Mouse (Mus musculus): ENCODE data around the gene Ss18l2. TPM values are rescaled to one million over a fixed set of nuclear protein-coding genes. Genes with fewer than 3 reads are reported as not detected.

The Ss18l2 gene
- polyA plus RNA-seq, 1 experiment from 2014 or later, result 189 TPM

DNA sequence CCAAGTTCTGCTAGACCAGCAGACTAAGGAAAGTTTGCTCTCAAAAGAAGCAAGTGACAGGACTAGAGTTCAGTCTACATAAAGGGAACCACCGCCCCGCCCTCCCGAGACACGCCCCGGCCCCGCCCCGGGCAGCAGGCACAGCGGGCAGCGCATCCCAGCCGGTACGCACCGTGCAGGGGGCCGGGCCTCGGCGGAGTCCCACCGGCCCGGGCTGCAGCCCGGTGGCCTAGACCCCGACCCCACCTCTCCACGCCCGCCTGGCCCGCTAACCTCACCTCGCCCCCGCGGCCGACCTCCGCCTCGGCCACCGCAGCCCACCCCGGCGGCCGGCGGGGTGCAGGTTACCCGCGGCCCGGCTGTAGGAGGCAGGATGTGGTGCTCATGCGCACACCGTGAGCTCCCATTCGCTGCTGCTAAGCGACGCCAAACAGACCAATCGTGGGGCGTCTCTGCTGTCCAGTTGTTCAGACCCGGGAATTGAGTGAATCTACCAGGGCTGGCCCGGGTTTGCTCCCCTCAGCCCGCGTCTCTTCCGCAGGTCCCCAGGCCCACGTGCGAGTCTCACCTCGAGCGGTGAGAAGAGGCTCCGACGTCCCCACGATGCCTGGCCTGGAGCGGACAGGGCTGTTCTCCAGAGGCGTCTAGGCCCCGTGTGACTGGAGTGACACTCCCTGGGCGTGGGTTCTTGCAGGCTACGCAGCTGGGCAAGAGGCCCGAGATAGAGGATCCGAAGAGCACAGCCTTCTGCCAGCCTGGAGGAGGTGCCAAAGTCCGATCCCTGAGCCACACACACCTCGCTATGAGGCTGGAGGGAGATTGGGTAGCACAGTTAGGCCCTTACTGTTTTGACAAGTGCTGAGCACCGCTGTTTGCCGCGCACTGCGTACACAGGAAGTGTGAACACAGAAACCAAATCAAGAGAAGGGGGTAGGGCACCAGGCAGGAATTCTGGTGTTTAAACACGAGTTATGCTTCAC lies 5.2 kb upstream of the Ss18l2 start, which contains the start of gene Sec22c:
Sec22c (minus strand) TSS at position 845 of the 980 bp plus-strand sequence.
- no peaks in the 10 kb centered on the region for H3K9me3 ChIP-seq
- H3K27ac ChIP-seq (replicated peaks), result peak within 1 kb of the TSS; percentile 83
- peaks cover 7% of the 10 kb centered on the region for H3K36me3 ChIP-seq
- peak within 1 kb of the TSS; percentile 90 for H3K9ac ChIP-seq
- H3K4me2 ChIP-seq, result peak within 1 kb of the TSS; percentile 97
- peaks cover 37% of the 10 kb centered on the region for H3K4me1 ChIP-seq (replicated peaks)
- H3K27me3 ChIP-seq, result no peaks in the 10 kb centered on the region; the same call in 1 of the 2 replicates
- WGBS, result 2% methylated on average over 69 of the region's 69 CpGs
- peak; percentile 96 for ATAC-seq (ENCODE audit: low read depth)
- peak within 1 kb of the TSS; percentile 79 for H3K4me3 ChIP-seq

DNA sequence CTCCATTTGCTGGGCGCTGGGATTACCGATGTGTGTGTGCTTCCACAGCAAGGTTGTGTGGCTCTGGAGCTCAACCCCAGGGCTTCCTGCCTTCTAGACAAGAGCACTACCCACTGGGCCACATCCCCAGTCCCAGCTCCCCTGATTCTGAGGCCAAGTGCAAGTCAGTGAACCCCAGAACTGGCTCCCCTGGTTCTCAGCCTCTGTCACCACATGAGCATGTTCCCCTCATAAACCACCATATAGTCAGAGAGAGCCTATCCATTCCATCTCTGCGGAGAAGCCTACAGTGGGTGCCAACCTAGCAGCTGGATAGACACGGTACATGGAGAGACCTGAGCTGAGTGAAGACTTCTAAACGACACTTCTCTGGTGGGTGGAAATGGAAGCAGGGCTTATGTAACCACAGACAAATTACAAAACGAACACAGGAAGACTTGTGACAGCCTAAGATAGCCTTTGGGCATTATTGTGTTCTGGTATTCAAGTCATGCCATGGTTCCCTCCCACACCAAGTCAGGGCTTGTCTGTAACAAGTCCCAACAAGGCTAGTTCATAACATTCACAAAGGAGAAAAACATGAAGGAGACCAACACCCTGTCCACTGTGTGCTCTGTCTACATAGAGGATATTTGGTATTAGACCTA lies 4.0 kb upstream of the Ss18l2 start:
- 81% methylated on average over 6 of the region's 6 CpGs for WGBS

DNA sequence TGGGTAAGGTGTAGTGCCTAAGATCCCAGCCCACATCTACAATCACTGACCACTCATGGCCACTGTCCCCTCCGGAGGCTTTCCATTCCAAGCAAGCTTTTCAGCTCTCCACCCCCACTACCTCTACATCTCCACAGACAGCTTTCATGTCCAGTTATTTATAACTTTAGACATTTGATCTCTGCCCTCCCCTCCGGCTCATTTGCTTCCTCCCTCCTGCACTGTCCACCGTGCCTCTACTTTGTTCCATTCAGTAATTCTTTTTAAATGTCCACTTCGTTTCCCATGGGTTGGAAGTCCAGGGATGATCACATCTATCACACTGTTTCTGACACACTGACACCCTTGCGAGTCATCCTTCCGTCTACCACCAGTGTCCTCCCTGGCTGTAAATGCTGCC lies 2.3 kb upstream of the Ss18l2 start:
- WGBS, result 60% methylated on average over 6 of the region's 6 CpGs
- peaks cover 8% of the 10 kb centered on the region for H3K36me3 ChIP-seq
- no peak overlapping the region for H3K4me2 ChIP-seq
- H3K27ac ChIP-seq (replicated peaks), result no peak overlapping the region
- no peaks in the 10 kb centered on the region; the same call in 1 of the 2 replicates for H3K27me3 ChIP-seq
- no peak overlapping the region for H3K4me3 ChIP-seq
- no peak overlapping the region for H3K9ac ChIP-seq
- H3K9me3 ChIP-seq, result no peaks in the 10 kb centered on the region
- ATAC-seq (ENCODE audit: low read depth), result no peak
- peaks cover 51% of the 10 kb centered on the region for H3K4me1 ChIP-seq (replicated peaks)

More for the DNA sequence above, 4.0 kb upstream of the Ss18l2 start:
- H3K27ac ChIP-seq (replicated peaks), result no peak overlapping the region
- no peak overlapping the region for H3K4me2 ChIP-seq
- ATAC-seq (ENCODE audit: low read depth), result no peak
- no peaks in the 10 kb centered on the region; the same call in 1 of the 2 replicates for H3K27me3 ChIP-seq
- H3K36me3 ChIP-seq, result no peaks in the 10 kb centered on the region
- H3K9ac ChIP-seq, result no peak overlapping the region
- H3K4me1 ChIP-seq (replicated peaks), result peaks cover 42% of the 10 kb centered on the region
- no peaks in the 10 kb centered on the region for H3K9me3 ChIP-seq
- H3K4me3 ChIP-seq, result 0 out of 2 replicates have a peak overlapping the region, but pooled peaks have one; percentile 79

DNA sequence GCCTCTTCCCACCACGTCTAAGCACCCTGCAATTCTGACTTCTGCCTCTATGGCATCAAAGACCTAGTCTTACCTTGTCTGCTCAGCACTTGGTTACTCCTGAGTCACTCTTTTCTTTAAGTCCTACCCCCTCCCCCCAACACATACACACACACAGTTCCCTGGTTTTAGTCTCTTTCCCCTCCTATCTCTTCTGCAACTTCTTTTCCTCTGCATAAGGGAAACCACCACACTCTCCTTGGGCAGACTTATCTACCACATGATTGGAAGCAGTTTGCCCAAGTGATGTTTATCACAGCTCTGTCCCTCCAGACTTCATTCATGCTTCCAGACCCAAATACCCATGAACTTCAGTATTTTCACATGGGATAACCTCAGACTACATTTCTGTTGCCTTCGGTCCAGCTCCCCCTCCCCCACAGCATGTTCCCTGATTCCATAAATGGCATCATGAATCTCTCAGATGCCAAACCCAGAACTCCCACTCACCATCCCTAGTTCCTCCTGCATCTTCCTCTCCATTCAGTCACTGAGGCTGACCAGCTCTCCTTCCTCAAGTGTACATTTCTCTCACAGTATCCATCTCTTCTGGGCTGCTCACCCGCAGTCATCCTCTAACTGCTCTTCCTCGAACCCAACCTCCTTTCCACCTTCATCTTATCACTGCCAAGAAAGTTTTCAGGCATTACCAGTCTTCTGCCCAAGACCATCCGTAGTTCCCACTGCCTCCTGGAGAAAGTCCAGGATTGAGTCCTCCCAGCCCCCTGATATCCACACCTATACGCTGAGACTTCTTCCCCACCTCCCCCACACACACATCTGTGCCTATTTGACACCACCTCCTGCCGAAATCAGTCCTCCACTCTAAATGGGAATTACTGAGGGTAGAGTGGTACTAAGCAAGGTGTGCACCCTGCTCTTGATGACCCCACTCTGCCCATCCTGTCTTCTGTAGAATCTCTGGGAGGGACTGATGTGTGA lies 1.3 kb upstream of the Ss18l2 start:
- peaks cover 41% of the 10 kb centered on the region for H3K4me1 ChIP-seq (replicated peaks)
- peaks cover 16% of the 10 kb centered on the region for H3K36me3 ChIP-seq
- no peak overlapping the region for H3K4me3 ChIP-seq
- H3K9me3 ChIP-seq, result no peaks in the 10 kb centered on the region
- no peaks in the 10 kb centered on the region; the same call in 1 of the 2 replicates for H3K27me3 ChIP-seq
- no peak overlapping the region for H3K9ac ChIP-seq
- ATAC-seq (ENCODE audit: low read depth), result no peak
- H3K4me2 ChIP-seq, result no peak overlapping the region
- H3K27ac ChIP-seq (replicated peaks), result no peak overlapping the region
- WGBS, result 74% methylated on average over 7 of the region's 7 CpGs

DNA sequence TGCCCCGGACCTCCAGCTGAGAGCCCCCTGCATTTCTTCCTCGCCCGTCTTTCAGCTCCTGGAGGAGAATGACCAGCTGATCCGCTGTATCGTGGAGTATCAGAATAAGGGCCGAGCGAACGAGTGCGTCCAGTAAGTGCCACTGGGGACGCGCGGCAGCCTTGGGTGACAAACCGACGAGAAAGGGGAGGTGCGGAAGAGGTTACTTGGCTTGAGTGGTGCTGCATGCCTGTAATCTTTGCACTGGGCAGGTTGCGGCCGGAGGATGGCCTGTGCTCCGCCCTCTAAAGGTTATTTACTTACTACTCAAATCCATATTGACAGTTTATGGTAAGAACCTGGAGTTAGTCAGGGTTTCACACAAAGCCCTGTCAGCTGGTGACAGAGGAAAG lies 451 bp downstream of the Ss18l2 start:
- Histone ChIP-seq H3K9me3 (no peaks in the 10 kb centered on the region), H3K27me3 (no peaks in the 10 kb centered on the region; the same call in 1 of the 2 replicates), H3K4me1 (replicated peaks) (peaks cover 28% of the 10 kb centered on the region), H3K9ac (peak overlapping the region; percentile 91), H3K4me2 (peak overlapping the region; percentile 89), H3K27ac (replicated peaks) (peak overlapping the region; percentile 92), H3K4me3 (peak overlapping the region; percentile 79), H3K36me3 (peaks cover 16% of the 10 kb centered on the region)
- under 1% methylated on average over 18 of the region's 18 CpGs for WGBS
- ATAC-seq (ENCODE audit: low read depth), result 0 out of 2 replicates have a peak, but pooled peaks have one; percentile 9

DNA sequence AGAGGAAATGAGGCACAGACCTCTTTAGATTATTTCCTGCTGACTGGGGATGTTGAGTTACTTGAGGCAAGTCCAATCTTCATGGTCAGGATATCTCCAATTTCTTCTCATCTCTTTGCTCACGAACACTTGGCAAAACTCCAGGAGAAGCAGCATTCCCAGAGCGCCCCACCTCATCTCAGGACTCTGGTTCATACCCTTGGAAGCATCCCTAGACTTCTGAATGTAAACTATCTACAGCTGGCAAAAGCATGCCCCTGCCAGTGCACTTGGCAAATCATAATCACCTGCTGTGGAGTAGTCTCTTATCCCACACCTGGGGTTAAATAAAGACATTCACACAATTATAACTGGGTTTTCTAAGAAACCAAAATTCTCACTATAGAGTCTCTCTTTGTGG lies 6.9 kb downstream of the Ss18l2 start:
- Histone ChIP-seq H3K36me3 (peaks cover 20% of the 10 kb centered on the region), H3K4me3 (no peak overlapping the region), H3K9ac (no peak overlapping the region), H3K4me2 (no peak overlapping the region), H3K9me3 (no peaks in the 10 kb centered on the region), H3K27me3 (no peaks in the 10 kb centered on the region), H3K4me1 (replicated peaks) (peaks cover 29% of the 10 kb centered on the region), H3K27ac (replicated peaks) (no peak overlapping the region)
- no peak for ATAC-seq (ENCODE audit: low read depth)
- 92% methylated on average over 2 of the region's 2 CpGs for WGBS

DNA sequence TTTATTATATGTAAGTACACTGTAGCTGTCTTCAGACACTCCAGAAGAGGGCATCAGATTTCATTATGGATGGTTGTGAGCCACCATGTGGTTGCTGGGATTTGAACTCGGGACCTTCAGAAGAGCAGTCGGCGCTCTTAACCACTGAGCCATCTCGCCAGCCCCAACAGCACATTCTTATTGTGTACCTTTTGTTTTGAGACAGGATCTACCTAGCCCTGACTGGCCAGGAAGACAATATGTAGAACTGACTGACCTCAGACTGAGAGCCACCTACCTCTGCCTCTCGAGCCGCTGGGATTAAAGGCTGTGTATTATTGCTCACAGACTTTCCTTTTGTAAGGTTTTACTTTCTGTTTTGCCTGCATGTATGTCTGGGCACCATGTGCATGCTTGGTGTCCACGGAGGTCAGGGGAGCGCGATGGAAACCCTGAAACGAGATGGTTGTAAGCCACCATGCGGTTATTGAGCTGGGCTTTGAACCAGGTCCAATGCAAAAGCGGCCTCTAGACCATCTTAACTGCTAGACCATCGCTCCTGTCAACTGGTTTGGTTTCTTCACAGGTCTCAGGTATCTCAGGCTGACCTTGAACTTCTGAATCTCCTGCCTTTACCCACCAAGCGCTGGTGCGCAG lies 8.1 kb downstream of the Ss18l2 start:
- H3K9me3 ChIP-seq, result no peaks in the 10 kb centered on the region
- no peaks in the 10 kb centered on the region for H3K27me3 ChIP-seq
- H3K9ac ChIP-seq, result peak overlapping the region; percentile 79
- peak overlapping the region; percentile 93 for H3K4me3 ChIP-seq
- H3K4me2 ChIP-seq, result peak overlapping the region; percentile 62
- H3K27ac ChIP-seq (replicated peaks), result peak overlapping the region; percentile 97
- WGBS, result 71% methylated on average over 15 of the region's 15 CpGs
- ATAC-seq (ENCODE audit: low read depth), result peak; percentile 1; the same call in 1 of the 2 replicates
- peaks cover 23% of the 10 kb centered on the region for H3K4me1 ChIP-seq (replicated peaks)
- peaks cover 9% of the 10 kb centered on the region for H3K36me3 ChIP-seq

DNA sequence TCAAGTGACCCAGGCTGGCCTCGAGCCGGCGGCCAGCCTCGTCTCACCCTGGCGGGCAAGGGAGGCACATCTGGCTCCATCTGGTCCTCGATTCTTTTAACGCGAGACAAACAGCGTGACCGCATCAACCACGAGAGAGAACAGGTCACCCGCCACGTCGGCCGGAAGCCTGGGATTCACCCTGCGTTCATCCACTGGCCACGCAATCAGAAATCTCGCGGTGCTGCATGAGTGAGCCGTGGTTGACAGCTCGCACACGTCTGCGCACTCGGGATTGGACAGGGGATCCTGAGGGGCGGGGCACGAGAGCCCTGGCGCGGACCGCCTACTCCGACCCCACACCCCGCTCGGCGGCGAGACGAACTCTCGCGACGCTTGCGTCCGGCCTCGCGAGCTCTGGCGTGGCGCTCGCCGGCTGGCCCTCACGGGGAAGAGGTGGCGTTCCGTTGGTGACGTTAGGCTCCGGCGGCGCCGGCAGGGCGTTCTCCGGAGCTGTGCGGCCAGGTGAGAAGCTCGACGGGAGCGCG lies 8.7 kb downstream of the Ss18l2 start, which contains the start of gene Nktr:
Nktr (plus strand) TSS at position 378 of the 527 bp plus-strand sequence.
- H3K9me3 ChIP-seq, result no peaks in the 10 kb centered on the region
- H3K27me3 ChIP-seq, result no peaks in the 10 kb centered on the region
- H3K4me2 ChIP-seq, result peak within 1 kb of the TSS; percentile 97
- peaks cover 23% of the 10 kb centered on the region for H3K4me1 ChIP-seq (replicated peaks)
- H3K36me3 ChIP-seq, result peaks cover 5% of the 10 kb centered on the region
- peak; percentile 99 for ATAC-seq (ENCODE audit: low read depth)
- H3K9ac ChIP-seq, result peak within 1 kb of the TSS; percentile 97
- peak within 1 kb of the TSS; percentile 97 for H3K27ac ChIP-seq (replicated peaks)
- under 1% methylated on average over 47 of the region's 61 CpGs for WGBS
- peak within 1 kb of the TSS; percentile 93 for H3K4me3 ChIP-seq

DNA sequence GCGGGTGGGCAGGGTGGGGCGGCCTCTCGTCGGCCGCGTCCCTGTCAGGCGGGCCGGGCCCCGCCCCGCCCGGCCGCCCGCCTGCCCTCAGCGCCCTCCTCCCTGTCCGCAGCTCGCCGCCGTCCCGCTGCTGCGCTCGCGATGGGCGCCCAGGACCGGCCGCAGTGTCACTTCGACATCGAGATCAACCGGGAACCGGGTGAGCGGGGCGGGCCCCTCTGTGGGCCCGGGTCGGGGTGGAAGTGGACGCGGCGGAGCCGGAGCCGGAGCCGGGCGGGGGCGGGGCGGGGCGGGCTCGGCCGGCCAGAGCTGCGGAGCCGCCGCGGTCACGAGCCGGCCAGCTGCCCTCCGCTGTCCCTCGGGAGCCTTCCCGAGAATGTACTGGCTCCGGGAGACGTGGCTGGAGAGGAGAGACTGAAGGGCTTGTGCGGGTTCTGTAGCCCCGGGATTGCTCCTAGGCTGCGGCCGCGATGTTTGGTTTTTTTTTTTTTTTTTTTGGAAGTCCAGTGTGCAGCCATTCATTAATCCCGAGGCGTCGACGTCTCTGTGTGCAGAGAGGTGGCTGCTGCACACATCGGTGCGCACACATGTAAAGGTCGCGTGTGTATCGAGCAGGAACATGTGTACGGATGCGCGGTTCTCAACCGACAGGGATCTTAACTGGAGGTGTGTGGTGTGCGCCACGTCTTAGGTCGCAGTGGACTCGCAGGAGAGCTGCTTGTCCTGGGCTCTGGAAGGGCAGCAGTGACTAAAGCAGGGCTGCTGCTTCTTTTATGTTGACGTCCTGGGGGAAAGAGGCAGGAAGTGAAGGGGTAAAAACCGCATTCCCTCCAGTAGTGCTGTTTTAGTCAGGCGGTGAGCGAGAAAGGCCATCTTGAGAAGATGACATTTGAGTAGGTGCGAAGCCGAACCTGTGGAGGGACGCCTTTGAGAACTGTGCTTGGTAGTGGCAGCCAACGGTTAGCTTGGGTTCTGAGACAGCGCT lies 9.5 kb downstream of the Ss18l2 start:
- Histone ChIP-seq H3K27ac (replicated peaks) (peak overlapping the region; percentile 97), H3K4me2 (peak overlapping the region; percentile 97), H3K9ac (peak overlapping the region; percentile 97), H3K36me3 (peaks cover 5% of the 10 kb centered on the region), H3K27me3 (no peaks in the 10 kb centered on the region), H3K4me1 (replicated peaks) (peaks cover 23% of the 10 kb centered on the region), H3K9me3 (no peaks in the 10 kb centered on the region), H3K4me3 (peak overlapping the region; percentile 93)
- WGBS, result 1% methylated on average over 62 of the region's 87 CpGs
- peak; percentile 66 for ATAC-seq (ENCODE audit: low read depth)

DNA sequence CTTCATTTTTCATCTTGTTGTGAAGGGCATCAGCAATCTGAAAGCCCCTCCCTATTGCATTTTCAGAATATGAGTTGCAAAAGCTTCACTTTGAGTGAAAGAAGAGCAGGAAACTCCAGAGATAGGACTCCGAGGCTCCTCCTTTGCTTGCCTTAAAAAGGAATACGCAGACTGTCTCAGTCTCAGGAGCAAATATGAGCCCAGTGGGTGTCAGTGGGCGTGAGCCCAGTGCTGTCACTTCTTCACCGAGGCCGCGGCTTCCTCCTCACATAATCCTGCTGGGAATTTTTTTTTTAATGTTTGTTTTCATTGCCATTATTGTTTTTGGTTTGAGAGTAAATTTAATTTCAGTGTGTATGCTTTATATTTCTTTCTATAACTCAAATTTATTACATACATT lies 30.4 kb downstream of the Ss18l2 start:
- Histone ChIP-seq H3K4me3 (no peak overlapping the region), H3K4me2 (no peak overlapping the region), H3K9me3 (no peaks in the 10 kb centered on the region), H3K27ac (replicated peaks) (no peak overlapping the region), H3K36me3 (peaks cover 56% of the 10 kb centered on the region), H3K4me1 (replicated peaks) (no peaks in the 10 kb centered on the region), H3K27me3 (no peaks in the 10 kb centered on the region), H3K9ac (no peak overlapping the region)
- no peak for ATAC-seq (ENCODE audit: low read depth)
- 86% methylated on average over 6 of the region's 6 CpGs for WGBS

Measured in neural tube, embryonic 13.5 days (tissue).